Mouse (Mus musculus): ENCODE data around the gene Bin2.

GRCm38 (mm10) chr15:100674566-100674965 is 5.2 kb upstream of the Bin2 start:
- TF ChIP-seq CTCF (IDR thresholded peaks at IDR 0.05; ENCODE audit: control insufficient read depth, insufficient read depth, insufficient read length) (no peak), MAX (IDR thresholded peaks at IDR 0.05) (no peak), CEBPB (IDR thresholded peaks at IDR 0.05; ENCODE audit: low read depth) (no peak), USF1 (IDR thresholded peaks at IDR 0.05; ENCODE audit: low read depth) (no peak), MYOD1 (IDR thresholded peaks at IDR 0.05; ENCODE audit: control insufficient read depth, insufficient read length, low read depth) (no peak), MYOG (IDR thresholded peaks at IDR 0.05; ENCODE audit: control insufficient read depth, extremely low read depth, insufficient read length) (no peak)

Data from C2C12 (cell line).